Mouse (Mus musculus): ENCODE results near the gene Gm10217.

DNA sequence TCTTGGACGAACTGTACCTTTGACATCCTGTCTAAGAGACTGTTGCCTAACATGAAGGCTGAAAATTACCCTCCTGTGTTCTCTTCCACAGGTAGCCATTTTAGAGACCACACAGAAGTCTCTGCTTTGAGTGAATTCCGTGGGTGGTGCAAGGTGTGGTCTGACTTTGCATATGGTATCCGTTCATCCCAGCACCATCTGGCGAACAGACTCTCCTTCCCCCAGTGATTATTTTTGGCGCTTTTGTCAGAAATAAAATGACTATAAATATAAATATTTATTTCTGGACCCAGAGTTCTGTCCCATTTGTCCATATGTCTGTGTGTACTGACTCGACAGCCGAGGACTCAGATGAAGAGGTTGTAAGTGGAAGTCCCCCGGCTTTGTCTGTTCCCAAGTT is 39.3 kb upstream of the Gm10217 start:
- no peak for TF ChIP-seq CTCF (IDR thresholded peaks at IDR 0.05; ENCODE audit: control insufficient read depth, insufficient read depth, insufficient read length)
- no peak for TF ChIP-seq CEBPB (IDR thresholded peaks at IDR 0.05; ENCODE audit: low read depth)
- TF ChIP-seq MAX (IDR thresholded peaks at IDR 0.05): no peak
- TF ChIP-seq MYOG (IDR thresholded peaks at IDR 0.05; ENCODE audit: control insufficient read depth, extremely low read depth, insufficient read length): no peak
